Mouse (Mus musculus) urinary bladder, postnatal 0 days (tissue): ENCODE measurements around the gene Tuba1c. TPM values are rescaled to one million over a fixed set of nuclear protein-coding genes. Genes with fewer than 3 reads are reported as not detected.

Experiments used
- microRNA-seq: library from miRNA; unstranded; fragments of <30 nt; microRNA quantifications from one replicate; pipeline ENCODE4, GENCODE M21; 2016
- polyA plus RNA-seq: library from polyadenylated mRNA; unstranded; fragments of >200 nt; fragmentation: Nextera tagmentation; extraction: Ambion mirVana; gene quantifications from 2 replicates; pipeline ENCODE4 v1.2.1, GENCODE M21; 2015

The Tuba1c gene
- 157 and 169 TPM in 2 replicates for polyA plus RNA-seq

DNA sequence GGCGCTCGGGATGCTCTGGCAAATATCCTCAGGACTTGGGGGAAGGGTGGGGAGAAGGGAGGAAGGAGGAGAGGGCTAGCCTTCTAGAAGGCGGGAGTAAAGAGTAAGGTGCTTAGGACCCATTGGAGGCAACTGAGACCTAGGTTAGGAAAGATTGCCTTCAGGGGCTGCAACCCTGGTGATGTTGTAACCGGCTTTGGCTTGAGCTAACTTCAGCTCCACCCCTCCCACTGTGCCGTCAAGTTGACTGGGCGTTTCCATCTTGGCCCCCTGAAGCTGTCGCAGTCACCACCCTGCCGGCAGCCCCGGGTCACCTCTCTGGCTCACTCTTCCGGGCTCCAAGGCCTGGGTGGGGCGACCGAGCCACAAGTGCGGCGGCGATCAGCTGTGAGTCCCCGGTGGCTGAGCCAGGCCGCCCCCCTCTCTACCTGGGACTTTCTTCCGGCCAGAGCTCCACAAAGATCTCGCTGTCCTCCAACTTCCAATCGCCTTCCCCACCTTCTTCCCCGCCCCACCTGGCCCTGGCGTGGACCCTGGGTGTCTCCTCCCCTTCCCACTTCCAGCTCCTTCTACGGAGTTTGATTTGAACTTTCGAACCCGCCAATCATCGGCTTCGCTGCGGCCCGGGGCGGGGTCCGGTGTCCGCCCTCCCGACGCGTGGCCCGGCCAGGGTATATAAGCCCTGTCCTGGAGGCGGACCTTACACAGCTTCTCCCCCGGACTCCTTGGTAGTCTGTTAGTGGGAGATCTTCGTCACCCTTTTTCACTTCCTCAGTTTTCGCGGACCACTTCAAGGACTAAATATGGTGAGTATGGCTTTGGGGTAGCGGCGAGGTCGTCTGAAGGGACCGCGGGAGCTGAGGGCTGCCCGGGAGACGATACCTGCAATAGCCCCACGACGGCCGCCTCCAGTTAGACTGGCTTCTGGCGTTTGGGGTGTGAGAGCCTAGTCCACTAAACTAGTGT, at the start of gene Tuba1c:
TSS of gene Tuba1c (plus strand) at position 273 of the 966 bp plus-strand sequence.

GRCm38 (mm10) chr15:99055040-99055439, 25.3 kb downstream of the Tuba1c start, which contains the start of gene Prph:
Prph (plus strand) TSS chr15:99055174.

GRCm38 (mm10) chr15:99074019-99074599, 44.4 kb downstream of the Tuba1c start, which contains the start of gene Troap:
Troap (plus strand) TSS chr15:99074575.

GRCm38 (mm10) chr15:99087253-99088075, 57.8 kb downstream of the Tuba1c start, which contains the start of gene C1ql4:
C1ql4 (minus strand) TSS chr15:99087817.

Small RNA genes within 50 kb of the gene (microRNA-seq; reads per million reads assigned to microRNA genes)
- not detected for gene Mir6960

Other genes starting within 250 kb of the Tuba1c start
- gene Wnt1, start 240.0 kb upstream of the Tuba1c start, polyA plus RNA-seq: 0.12 TPM in 1 of 2 replicates, not detected in the other
- gene Ddn, start 220.4 kb upstream of the Tuba1c start, polyA plus RNA-seq: not detected in 2 replicates
- 54.6 and 55.4 TPM in 2 replicates for gene Prkag1, start 198.4 kb upstream of the Tuba1c start, polyA plus RNA-seq
- gene Kmt2d, start 158.7 kb upstream of the Tuba1c start, polyA plus RNA-seq: 5.1 TPM in 2 replicates
- gene Rhebl1, start 135.4 kb upstream of the Tuba1c start, polyA plus RNA-seq: 3.6 TPM in 2 replicates
- 0.48 and 0.96 TPM in 2 replicates for gene Dhh, start 131.4 kb upstream of the Tuba1c start, polyA plus RNA-seq
- 8.2 and 10.4 TPM in 2 replicates for gene Lmbr1l, start 111.7 kb upstream of the Tuba1c start, polyA plus RNA-seq
- gene Tuba1b, start 95.3 kb upstream of the Tuba1c start, polyA plus RNA-seq: 735 and 945 TPM in 2 replicates
- not detected in 2 replicates for gene Gm49450, start 76.3 kb upstream of the Tuba1c start, polyA plus RNA-seq
- 867 and 1,181 TPM in 2 replicates for gene Tuba1a, start 76.2 kb upstream of the Tuba1c start, polyA plus RNA-seq
- 2.2 TPM in 2 replicates for gene Prph, start 25.3 kb downstream of the Tuba1c start, polyA plus RNA-seq
- 4.6 and 6.8 TPM in 2 replicates for gene Troap, start 44.7 kb downstream of the Tuba1c start, polyA plus RNA-seq
- not detected in 2 replicates for gene C1ql4, start 57.9 kb downstream of the Tuba1c start, polyA plus RNA-seq
- gene Dnajc22, start 63.3 kb downstream of the Tuba1c start, polyA plus RNA-seq: 0.11 TPM in 1 of 2 replicates, not detected in the other
- gene Spats2, start 96.0 kb downstream of the Tuba1c start, polyA plus RNA-seq: 12.4 and 13.7 TPM in 2 replicates
- 0.07 and 0.14 TPM in 2 replicates for gene Kcnh3, start 195.0 kb downstream of the Tuba1c start, polyA plus RNA-seq
- gene Mcrs1, start 222.1 kb downstream of the Tuba1c start, polyA plus RNA-seq: 57.6 and 61.7 TPM in 2 replicates